Mouse (Mus musculus) urinary bladder, adult 18-20 months (tissue): ENCODE results near the gene Xlr5c.
"Not testable (repeated sequence)": the region's sequence is repeated elsewhere in the genome, so short reads cannot be mapped to it uniquely, and the experiment has no call there.

Experiments
- DNase-seq, 2 experiments: peaks; one replicate each; pipeline ENCODE4 v3.0.0; 2022; ENCODE audit warnings: low spot score in 2 of 2, mixed read lengths in 2 of 2

The Xlr5c gene

GRCm38 (mm10) chrX:73292876-73293275, at the start of gene Xlr5c, which contains the start of gene Xlr5a:
TSS of gene Xlr5c (minus strand) at chrX:73292976.
TSS of gene Xlr5a (minus strand) at chrX:73292976.
- DNase-seq = not testable (repeated sequence)

GRCm38 (mm10) chrX:73342483-73342895, 49.7 kb upstream of the Xlr5c start, which contains the start of gene Zfp275:
TSS of gene Zfp275 (plus strand) at chrX:73342621.
- DNase-seq = peak; percentile 29 to 60

- no peak for DNase-seq
These were observed 49.3 kb upstream of the Xlr5c start for GRCm38 (mm10) chrX:73342068-73342467.

- no peak for DNase-seq
These were observed 48.7 kb upstream of the Xlr5c start for GRCm38 (mm10) chrX:73341473-73341872.

- DNase-seq = no peak
These were observed 44.0 kb upstream of the Xlr5c start, which contains the start of gene Gm45015 for GRCm38 (mm10) chrX:73336740-73337139. TSS of gene Gm45015 (minus strand) at chrX:73336840.

- no peak for DNase-seq
These were observed 40.8 kb upstream of the Xlr5c start for GRCm38 (mm10) chrX:73333548-73333947.

GRCm38 (mm10) chrX:73327215-73327614, 34.4 kb upstream of the Xlr5c start:
- DNase-seq = no peak

- DNase-seq = no peak
These were observed 28.3 kb upstream of the Xlr5c start for GRCm38 (mm10) chrX:73321029-73321428.

- no peak for DNase-seq
These were observed 19.7 kb upstream of the Xlr5c start for GRCm38 (mm10) chrX:73312522-73312921.

GRCm38 (mm10) chrX:73295745-73296144, 3.0 kb upstream of the Xlr5c start:
- DNase-seq = not testable (repeated sequence)

- DNase-seq = not testable (repeated sequence)
These were observed 27.5 kb downstream of the Xlr5c start, which contains the start of gene Xlr3c for GRCm38 (mm10) chrX:73265270-73265669. TSS of gene Xlr3c (minus strand) at chrX:73265390.

GRCm38 (mm10) chrX:73262428-73262827, 30.3 kb downstream of the Xlr5c start:
- not testable (repeated sequence) for DNase-seq

- not testable (repeated sequence) for DNase-seq
These were observed 49.9 kb downstream of the Xlr5c start, which contains the start of gene Xlr4c for GRCm38 (mm10) chrX:73242821-73243325. TSS of gene Xlr4c (minus strand) at chrX:73243130.
